Mouse (Mus musculus) testis, adult 2 months (tissue): Measurements from ENCODE around the gene Chchd3. TPM values are rescaled to one million over a fixed set of nuclear protein-coding genes. Genes with fewer than 3 reads are reported as not detected.

Source experiments
- H3K27ac ChIP-seq: fragments of 200-500 bp; 2 replicates; pipeline ENCODE4 v1.5.1; 2012; ENCODE audit warnings: low read depth, low read length; ENCODE audit not compliant: control insufficient read depth, insufficient read depth
- H3K27me3 ChIP-seq: fragments of 200-500 bp; 2 replicates; pipeline ENCODE4 v1.6.1; 2012; ENCODE audit warnings: mild to moderate bottlenecking, low read length, moderate library complexity; ENCODE audit not compliant: control insufficient read depth, insufficient read depth
- H3K36me3 ChIP-seq: fragments of 200-500 bp; 2 replicates; pipeline ENCODE4 v1.6.1; 2012; ENCODE audit warnings: mild to moderate bottlenecking, low read length; ENCODE audit not compliant: control insufficient read depth, insufficient read depth
- H3K4me1 ChIP-seq: fragments of 200-500 bp; 2 replicates; pipeline ENCODE4 v1.6.1; 2012; ENCODE audit warnings: low read length; ENCODE audit not compliant: control insufficient read depth, insufficient read depth
- H3K4me3 ChIP-seq: fragments of 200-500 bp; 2 replicates; pipeline ENCODE4 v1.5.1; 2012; ENCODE audit warnings: low read depth, mild to moderate bottlenecking, low read length, moderate library complexity, mixed read lengths; ENCODE audit not compliant: control insufficient read depth
- CTCF ChIP-seq: fragments of 200-500 bp; IDR thresholded peaks from 2 replicates; pipeline ENCODE4 v1.5.1; 2012; ENCODE audit warnings: low read depth, mild to moderate bottlenecking, inconsistent platforms, low read length, moderate library complexity; ENCODE audit not compliant: control insufficient read depth, insufficient read depth, insufficient replicate concordance
- POLR2A ChIP-seq: fragments of 200-500 bp; IDR thresholded peaks from 2 replicates; pipeline ENCODE4 v1.6.1; 2012; ENCODE audit warnings: low read depth, mild to moderate bottlenecking, inconsistent platforms, low read length, moderate library complexity; ENCODE audit not compliant: control insufficient read depth
- polyA plus RNA-seq: library from polyadenylated mRNA; depleted of rRNA; stranded (reverse); fragments of >200 nt; gene quantifications from 2 replicates; pipeline ENCODE4 v1.2.3, GENCODE M21; 2012

Chchd3 gene
- polyA plus RNA-seq, 1 experiment = 192 TPM

- no peaks in the 10 kb centered on the region for H3K36me3 ChIP-seq
- no peak overlapping the region for H3K4me3 ChIP-seq
- H3K4me1 ChIP-seq = no peaks in the 10 kb centered on the region
- no peak overlapping the region for H3K27ac ChIP-seq
- TF ChIP-seq CTCF = no peak
- TF ChIP-seq POLR2A = no peak
- no peaks in the 10 kb centered on the region for H3K27me3 ChIP-seq
These were observed 222.7 kb downstream of the Chchd3 start for GRCm38 (mm10) chr6:32837165-32837938.

GRCm38 (mm10) chr6:32823856-32824620, 236.0 kb downstream of the Chchd3 start:
- Histone ChIP-seq H3K4me1 (no peaks in the 10 kb centered on the region), H3K36me3 (no peaks in the 10 kb centered on the region), H3K4me3 (no peak overlapping the region), H3K27ac (no peak overlapping the region), H3K27me3 (no peaks in the 10 kb centered on the region)
- TF ChIP-seq CTCF = no peak

- Histone ChIP-seq H3K27ac (no peak overlapping the region), H3K27me3 (no peaks in the 10 kb centered on the region), H3K36me3 (no peaks in the 10 kb centered on the region), H3K4me1 (no peaks in the 10 kb centered on the region), H3K4me3 (no peak overlapping the region)
- no peak for TF ChIP-seq POLR2A
- TF ChIP-seq CTCF = no peak
These were observed 241.1 kb downstream of the Chchd3 start for GRCm38 (mm10) chr6:32818961-32819360.

- no peaks in the 10 kb centered on the region for H3K4me1 ChIP-seq
- H3K27me3 ChIP-seq = no peaks in the 10 kb centered on the region
- H3K4me3 ChIP-seq = no peak overlapping the region
- H3K36me3 ChIP-seq = no peaks in the 10 kb centered on the region
- H3K27ac ChIP-seq = no peak overlapping the region
- no peak for TF ChIP-seq CTCF
- no peak for TF ChIP-seq POLR2A
These were observed 251.3 kb downstream of the Chchd3 start for GRCm38 (mm10) chr6:32808796-32809195.

GRCm38 (mm10) chr6:32807771-32808170, 252.3 kb downstream of the Chchd3 start:
- Histone ChIP-seq H3K36me3 (no peaks in the 10 kb centered on the region), H3K4me1 (no peaks in the 10 kb centered on the region), H3K27me3 (no peaks in the 10 kb centered on the region), H3K27ac (no peak overlapping the region), H3K4me3 (no peak overlapping the region)
- no peak for TF ChIP-seq CTCF

- H3K36me3 ChIP-seq = no peaks in the 10 kb centered on the region
- H3K4me3 ChIP-seq = no peak overlapping the region
- no peaks in the 10 kb centered on the region for H3K4me1 ChIP-seq
- H3K27me3 ChIP-seq = no peaks in the 10 kb centered on the region
- H3K27ac ChIP-seq = no peak overlapping the region
- no peak for TF ChIP-seq POLR2A
These were observed 256.4 kb downstream of the Chchd3 start for GRCm38 (mm10) chr6:32803646-32804045.

- no peak overlapping the region for H3K4me3 ChIP-seq
- TF ChIP-seq CTCF (no peak), POLR2A (no peak)
- H3K27me3 ChIP-seq = no peaks in the 10 kb centered on the region
These were observed 258.3 kb downstream of the Chchd3 start for GRCm38 (mm10) chr6:32801776-32802175.

GRCm38 (mm10) chr6:32797525-32797924, 262.5 kb downstream of the Chchd3 start:
- no peak overlapping the region for H3K4me3 ChIP-seq
- H3K27ac ChIP-seq = no peak overlapping the region
- TF ChIP-seq POLR2A (no peak), CTCF (no peak)
- no peaks in the 10 kb centered on the region for H3K4me1 ChIP-seq
- no peaks in the 10 kb centered on the region for H3K27me3 ChIP-seq
- no peaks in the 10 kb centered on the region for H3K36me3 ChIP-seq

More at GRCm38 (mm10) chr6:32801776-32802175, 258.3 kb downstream of the Chchd3 start:
- Histone ChIP-seq H3K27ac (no peak overlapping the region), H3K36me3 (no peaks in the 10 kb centered on the region), H3K4me1 (no peaks in the 10 kb centered on the region)
